Mouse (Mus musculus): ENCODE measurements at regions not wholly inside any gene's neighbourhood (a gene's known extent, or its start where the extent isn't known, plus 50 kb on each side); places are given as distances from the start of the nearest gene placed in this dataset.
A peak's percentile ranks its signal among the peaks of the same experiment; 100 is the strongest.
"Not testable (repeated sequence)": the region's sequence is repeated elsewhere in the genome, so short reads cannot be mapped to it uniquely, and the experiment has no call there.

GRCm38 (mm10) chr7:60622271-60623249 is 482.5 kb upstream of the Snrpn start:
- H3K27ac ChIP-seq (ENCODE audit: insufficient read depth, low read length); H3K4me1 ChIP-seq (ENCODE audit: control insufficient read depth, insufficient read depth, low read length): not testable (repeated sequence)
- peak; percentile 43; the same call in 1 of the 2 replicates for TF ChIP-seq POLR2A (IDR thresholded peaks at IDR 0.05; ENCODE audit: low read depth, low read length)
- H3K4me3 ChIP-seq (ENCODE audit: insufficient read depth, low read length): 0 out of 2 replicates have a peak overlapping the region, but pooled peaks have one; percentile 5

- H3K27ac ChIP-seq (ENCODE audit: insufficient read depth, low read length); H3K4me3 ChIP-seq (ENCODE audit: insufficient read depth, low read length); H3K4me1 ChIP-seq (ENCODE audit: control insufficient read depth, insufficient read depth, low read length): not testable (repeated sequence)
Measured at GRCm38 (mm10) chr7:60617070-60617674, 477.2 kb upstream of the Snrpn start.

Measured in embryonic fibroblast, embryonic 13.5 days (primary cell).